Mouse (Mus musculus) cerebellum, adult 2 months (tissue): ENCODE results near the gene Limch1. TPM values are rescaled to one million over a fixed set of nuclear protein-coding genes. Genes with fewer than 3 reads are reported as not detected.

Source experiments
- DNase-seq, 2 experiments: peaks; one replicate each; pipeline ENCODE4 v3.0.0; 2021
- H3K27ac ChIP-seq: fragments of 200-500 bp; 2 replicates; pipeline ENCODE4 v1.5.1; 2012; ENCODE audit warnings: low read length, control low read depth, inconsistent platforms; ENCODE audit not compliant: insufficient read depth
- H3K27me3 ChIP-seq: fragments of 200-500 bp; 2 replicates; pipeline ENCODE4 v1.6.1; 2012; ENCODE audit warnings: inconsistent platforms, mild to moderate bottlenecking, low read length, moderate library complexity; ENCODE audit not compliant: control insufficient read depth, insufficient read depth
- H3K4me1 ChIP-seq: fragments of 200-500 bp; 2 replicates; pipeline ENCODE4 v1.6.1; 2011; ENCODE audit warnings: low read length; ENCODE audit not compliant: control insufficient read depth, insufficient read depth
- H3K4me3 ChIP-seq: fragments of 200-500 bp; replicated peaks from 2 replicates; pipeline ENCODE3; 2011; ENCODE audit warnings: mild to moderate bottlenecking, low read depth, low read length, control low read depth; ENCODE audit not compliant: insufficient read depth
- CTCF ChIP-seq: fragments of 200-500 bp; IDR thresholded peaks from 2 replicates; pipeline ENCODE4 v1.5.1; 2011; ENCODE audit warnings: low read depth, mild to moderate bottlenecking, control low read depth, low read length, moderate library complexity, borderline replicate concordance; ENCODE audit not compliant: insufficient read depth
- POLR2A ChIP-seq: fragments of 200-500 bp; IDR thresholded peaks from 2 replicates; pipeline ENCODE4 v1.6.1; 2011; ENCODE audit warnings: low read length, control low read depth, borderline replicate concordance; ENCODE audit not compliant: insufficient read depth
- WGBS: fragments of 180-500 bp; shearing (Covaris S2); methylation state at CpG from one replicate; pipeline ENCODE4 v1.1.7; 2018; 5-methylcytosine and 5-hydroxymethylcytosine counted together
- polyA plus RNA-seq: library from polyadenylated mRNA; depleted of rRNA; stranded (reverse); fragments of >200 nt; gene quantifications from 2 replicates; pipeline ENCODE4 v1.2.3, GENCODE M21; 2012

Gene Limch1
- polyA plus RNA-seq, 1 experiment: 68.1 TPM

DNA sequence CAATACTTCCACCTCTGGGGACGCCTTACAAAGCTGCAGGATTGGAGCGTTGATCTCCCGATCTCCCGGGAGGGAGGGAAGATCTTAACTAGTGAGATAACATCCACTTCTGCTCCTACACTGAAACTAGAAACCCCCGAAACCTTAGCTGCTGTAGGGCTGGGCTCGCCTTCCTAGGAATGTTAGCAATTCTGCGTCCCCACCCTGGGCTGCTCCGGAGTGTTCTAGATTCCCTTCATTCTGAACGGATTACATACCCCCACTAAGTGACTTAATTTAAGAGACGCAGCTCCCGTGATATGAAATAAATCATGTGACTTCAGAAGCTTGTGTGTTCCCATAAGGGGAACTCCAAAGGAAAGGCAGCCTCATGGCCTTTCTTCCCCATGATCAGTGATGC lies 259.0 kb downstream of the Limch1 start:
- DNase-seq: no peak
- H3K27me3 ChIP-seq: no peaks in the 10 kb centered on the region
- no peaks in the 10 kb centered on the region for H3K4me1 ChIP-seq
- no peak overlapping the region for H3K27ac ChIP-seq
- no peak overlapping the region for H3K4me3 ChIP-seq
- WGBS: 87% methylated on average over 11 of the region's 11 CpGs
- TF ChIP-seq POLR2A (no peak), CTCF (no peak)

- Histone ChIP-seq H3K4me1 (peaks cover 13% of the 10 kb centered on the region; the same call in 1 of the 2 replicates), H3K4me3 (peak overlapping the region; percentile 2), H3K27me3 (no peaks in the 10 kb centered on the region), H3K27ac (peak overlapping the region; percentile 71)
- WGBS: 13% methylated on average over 16 of the region's 16 CpGs
- DNase-seq: peak; percentile 82 to 88
- no peak for TF ChIP-seq CTCF
- TF ChIP-seq POLR2A: 0 out of 2 replicates have a peak, but pooled peaks have one; percentile 20
Observed at GRCm38 (mm10) chr5:67011043-67011870, 265.6 kb downstream of the Limch1 start.

- 36% methylated on average over 4 of the region's 4 CpGs for WGBS
- Histone ChIP-seq H3K27me3 (no peaks in the 10 kb centered on the region), H3K4me3 (no peak overlapping the region), H3K27ac (no peak overlapping the region), H3K4me1 (peaks cover 13% of the 10 kb centered on the region; the same call in 1 of the 2 replicates)
- TF ChIP-seq POLR2A (no peak), CTCF (no peak)
- peak; percentile 23 to 45 for DNase-seq
Observed at GRCm38 (mm10) chr5:67011985-67012384, 266.4 kb downstream of the Limch1 start.

DNA sequence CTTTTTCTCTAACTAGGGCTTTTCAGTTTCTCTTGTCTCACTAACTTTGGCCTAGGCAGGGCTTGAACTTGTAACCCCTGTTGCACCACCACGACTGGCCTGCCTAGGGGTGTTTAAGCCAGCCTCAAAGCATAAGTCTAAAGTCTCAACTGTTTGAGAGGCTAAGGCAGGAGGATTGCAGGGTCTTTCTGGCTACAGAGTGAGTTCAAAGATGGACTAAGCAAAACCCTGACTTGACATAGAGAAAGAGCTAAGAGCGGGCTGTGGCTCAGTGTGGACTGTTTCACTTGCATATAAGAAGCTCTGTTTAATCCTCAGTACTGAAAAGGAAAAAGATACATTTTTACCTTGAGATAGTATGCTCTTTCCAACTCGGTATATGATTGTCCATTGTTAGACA lies 268.3 kb downstream of the Limch1 start:
- Histone ChIP-seq H3K27ac (no peak overlapping the region), H3K4me1 (peaks cover 13% of the 10 kb centered on the region; the same call in 1 of the 2 replicates), H3K27me3 (no peaks in the 10 kb centered on the region), H3K4me3 (no peak overlapping the region)
- no peak for DNase-seq
- TF ChIP-seq POLR2A: no peak
- TF ChIP-seq CTCF: no peak
- WGBS: 94% methylated on average over 3 of the region's 3 CpGs

- WGBS: 12% methylated on average over 7 of the region's 7 CpGs
- TF ChIP-seq POLR2A (no peak), CTCF (peak; percentile 94)
- H3K4me1 ChIP-seq: peaks cover 1% of the 10 kb centered on the region; the same call in 1 of the 2 replicates
- DNase-seq: peak; percentile 72 to 84
- no peak overlapping the region for H3K27ac ChIP-seq
- no peaks in the 10 kb centered on the region for H3K27me3 ChIP-seq
- no peak overlapping the region for H3K4me3 ChIP-seq
Observed at GRCm38 (mm10) chr5:67016450-67016849, 270.8 kb downstream of the Limch1 start.

- peaks cover 13% of the 10 kb centered on the region for H3K4me1 ChIP-seq
- no peaks in the 10 kb centered on the region for H3K27me3 ChIP-seq
- 15% methylated on average over 10 of the region's 10 CpGs for WGBS
- peak; percentile 54 to 67 for DNase-seq
- 0 out of 2 replicates have a peak overlapping the region, but pooled peaks have one; percentile 49 for H3K27ac ChIP-seq
- no peak overlapping the region for H3K4me3 ChIP-seq
- TF ChIP-seq POLR2A (no peak), CTCF (no peak)
Observed at GRCm38 (mm10) chr5:67024459-67025050, 278.9 kb downstream of the Limch1 start.

- Histone ChIP-seq H3K4me3 (no peak overlapping the region), H3K27ac (peak overlapping the region; percentile 76; the same call in 1 of the 2 replicates), H3K27me3 (no peaks in the 10 kb centered on the region), H3K4me1 (peaks cover 13% of the 10 kb centered on the region)
- no peak for TF ChIP-seq POLR2A
- no peak for TF ChIP-seq CTCF
- WGBS: 16% methylated on average over 8 of the region's 8 CpGs
- peak; percentile 83 to 87 for DNase-seq
Observed at GRCm38 (mm10) chr5:67025095-67025494, 279.5 kb downstream of the Limch1 start.
